Mouse (Mus musculus) forebrain, embryonic 12.5 days (tissue): ENCODE results near the gene Gsta2. TPM values are rescaled to one million over a fixed set of nuclear protein-coding genes. Genes with fewer than 3 reads are reported as not detected.
"Not testable (repeated sequence)": the region's sequence is repeated elsewhere in the genome, so short reads cannot be mapped to it uniquely, and the experiment has no call there.

ENCODE experiments used
- ATAC-seq: fragments of 200-750 bp; cut with Nextera tagmentation; 2 replicates; pipeline ENCODE4 v1.8.0; 2017; ENCODE audit warnings: moderate TSS enrichment; ENCODE audit not compliant: low FRiP score
- H3K27ac ChIP-seq: fragments of 300-500 bp; sonication (generic); 2 replicates; pipeline ENCODE4 v1.5.1; 2016; ENCODE audit warnings: mild to moderate bottlenecking
- H3K27me3 ChIP-seq: fragments of 300-500 bp; sonication (generic); 2 replicates; pipeline ENCODE4 v1.6.1; 2016; ENCODE audit warnings: mild to moderate bottlenecking
- H3K36me3 ChIP-seq: fragments of 300-500 bp; sonication (generic); replicated peaks from 2 replicates; pipeline ENCODE4 v1.6.1; 2016; ENCODE audit warnings: mild to moderate bottlenecking
- H3K4me1 ChIP-seq: fragments of 300-500 bp; sonication (generic); 2 replicates; pipeline ENCODE4 v1.6.1; 2016
- H3K4me2 ChIP-seq: fragments of 300-500 bp; sonication (generic); 2 replicates; pipeline ENCODE4 v1.6.1; 2016; ENCODE audit warnings: mild to moderate bottlenecking, moderate library complexity
- H3K4me3 ChIP-seq: fragments of 300-500 bp; sonication (generic); replicated peaks from 2 replicates; pipeline ENCODE4 v1.5.1; 2016; ENCODE audit warnings: mild to moderate bottlenecking
- H3K9ac ChIP-seq: fragments of 300-500 bp; sonication (generic); 2 replicates; pipeline ENCODE4 v1.6.1; 2016; ENCODE audit warnings: mild to moderate bottlenecking
- H3K9me3 ChIP-seq: fragments of 300-500 bp; sonication (generic); 2 replicates; pipeline ENCODE4 v1.6.1; 2016
- WGBS: fragments of 180-500 bp; shearing (Covaris S2); methylation state at CpG from one replicate; pipeline ENCODE4 v1.1.7; 2016; 5-methylcytosine and 5-hydroxymethylcytosine counted together
- polyA plus RNA-seq: library from polyadenylated mRNA; unstranded; fragments of >200 nt; fragmentation: Nextera tagmentation; extraction: Ambion mirVana; gene quantifications from 2 replicates; pipeline ENCODE4 v1.2.1, GENCODE M21; 2016

Gsta2 gene
- polyA plus RNA-seq, 1 experiment from 2014 or later: not detected

GRCm38 (mm10) chr9:78363374-78363773 lies 7.8 kb upstream of the Gsta2 start:
- Histone ChIP-seq H3K4me3 (no peak overlapping the region), H3K27ac (no peak overlapping the region), H3K9ac (no peak overlapping the region), H3K4me2 (no peak overlapping the region), H3K27me3 (no peaks in the 10 kb centered on the region), H3K36me3 (no peaks in the 10 kb centered on the region), H3K9me3 (no peaks in the 10 kb centered on the region), H3K4me1 (no peaks in the 10 kb centered on the region)
- 78% methylated on average over 6 of the region's 6 CpGs for WGBS
- ATAC-seq: no peak

DNA sequence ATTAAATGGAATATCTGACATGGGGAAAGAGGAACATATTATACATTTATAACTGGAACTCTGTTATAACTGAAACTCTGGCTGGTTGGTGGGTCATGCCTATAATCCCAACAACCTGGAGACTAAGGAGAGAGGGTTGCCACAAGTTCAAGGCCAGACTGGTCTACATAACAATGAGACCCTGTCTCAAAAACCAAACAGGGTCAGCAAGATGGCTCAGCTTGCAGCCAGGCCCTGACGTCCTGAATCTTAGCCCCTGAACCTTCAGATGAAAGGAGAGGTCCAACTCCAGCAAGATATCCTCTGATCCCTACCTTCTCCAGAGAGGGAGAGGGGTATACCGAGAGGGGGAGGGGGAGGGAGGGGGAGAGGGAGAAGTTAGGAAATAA lies 4.9 kb upstream of the Gsta2 start:
- Histone ChIP-seq H3K27me3 (no peaks in the 10 kb centered on the region), H3K4me2 (no peak overlapping the region), H3K9me3 (no peaks in the 10 kb centered on the region), H3K4me3 (no peak overlapping the region), H3K4me1 (no peaks in the 10 kb centered on the region), H3K36me3 (no peaks in the 10 kb centered on the region), H3K9ac (no peak overlapping the region), H3K27ac (no peak overlapping the region)
- 47% methylated on average over 2 of the region's 2 CpGs for WGBS
- no peak for ATAC-seq

DNA sequence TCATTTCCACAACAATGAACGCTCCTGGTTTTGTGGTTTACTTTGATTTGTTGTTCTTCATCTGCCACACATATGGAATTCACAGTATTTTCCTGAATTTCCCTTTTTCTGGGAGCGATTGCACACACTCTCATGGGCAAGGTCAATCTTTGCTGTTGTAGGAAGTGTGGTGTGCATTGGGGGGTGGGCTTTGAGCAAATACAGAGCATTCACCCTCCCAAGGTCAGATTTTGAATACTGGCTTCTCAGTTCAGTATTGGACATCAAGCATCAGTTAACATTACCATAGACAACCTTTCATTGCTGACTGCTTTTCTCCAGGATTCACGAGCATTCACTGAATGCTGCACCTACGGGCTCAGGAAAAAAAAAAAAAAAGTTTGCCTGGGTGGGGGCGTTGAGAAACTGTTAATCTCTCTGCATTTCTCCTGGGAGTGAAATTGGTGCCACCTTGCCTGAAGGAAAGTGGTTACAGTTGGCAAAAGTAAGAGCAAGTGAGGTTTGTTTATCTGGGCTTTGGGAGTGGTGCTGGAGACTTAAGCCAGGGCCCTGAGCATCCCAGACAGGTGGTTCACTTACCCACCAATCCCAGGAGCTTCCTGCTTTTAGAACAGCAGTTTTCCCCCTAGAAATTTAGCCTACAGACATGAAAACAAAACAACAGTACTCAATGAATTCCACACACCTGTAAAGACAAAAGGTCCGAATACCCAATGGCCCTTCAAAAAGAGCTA lies 4.3 kb upstream of the Gsta2 start:
- H3K27ac ChIP-seq: no peak overlapping the region
- 79% methylated on average over 6 of the region's 6 CpGs for WGBS
- H3K4me1 ChIP-seq: no peaks in the 10 kb centered on the region
- no peak overlapping the region for H3K9ac ChIP-seq
- no peak for ATAC-seq
- H3K9me3 ChIP-seq: no peaks in the 10 kb centered on the region
- no peak overlapping the region for H3K4me2 ChIP-seq
- no peaks in the 10 kb centered on the region for H3K27me3 ChIP-seq
- no peak overlapping the region for H3K4me3 ChIP-seq
- H3K36me3 ChIP-seq: no peaks in the 10 kb centered on the region

- Histone ChIP-seq H3K4me1 (no peaks in the 10 kb centered on the region), H3K9ac (no peak overlapping the region), H3K36me3 (no peaks in the 10 kb centered on the region), H3K4me2 (no peak overlapping the region), H3K9me3 (no peaks in the 10 kb centered on the region), H3K27ac (no peak overlapping the region), H3K4me3 (no peak overlapping the region), H3K27me3 (no peaks in the 10 kb centered on the region)
- peak; percentile 64; the same call in 1 of the 2 replicates for ATAC-seq
- 12% methylated on average over 9 of the region's 9 CpGs for WGBS
Measured at GRCm38 (mm10) chr9:78358053-78358452, 2.5 kb upstream of the Gsta2 start.

DNA sequence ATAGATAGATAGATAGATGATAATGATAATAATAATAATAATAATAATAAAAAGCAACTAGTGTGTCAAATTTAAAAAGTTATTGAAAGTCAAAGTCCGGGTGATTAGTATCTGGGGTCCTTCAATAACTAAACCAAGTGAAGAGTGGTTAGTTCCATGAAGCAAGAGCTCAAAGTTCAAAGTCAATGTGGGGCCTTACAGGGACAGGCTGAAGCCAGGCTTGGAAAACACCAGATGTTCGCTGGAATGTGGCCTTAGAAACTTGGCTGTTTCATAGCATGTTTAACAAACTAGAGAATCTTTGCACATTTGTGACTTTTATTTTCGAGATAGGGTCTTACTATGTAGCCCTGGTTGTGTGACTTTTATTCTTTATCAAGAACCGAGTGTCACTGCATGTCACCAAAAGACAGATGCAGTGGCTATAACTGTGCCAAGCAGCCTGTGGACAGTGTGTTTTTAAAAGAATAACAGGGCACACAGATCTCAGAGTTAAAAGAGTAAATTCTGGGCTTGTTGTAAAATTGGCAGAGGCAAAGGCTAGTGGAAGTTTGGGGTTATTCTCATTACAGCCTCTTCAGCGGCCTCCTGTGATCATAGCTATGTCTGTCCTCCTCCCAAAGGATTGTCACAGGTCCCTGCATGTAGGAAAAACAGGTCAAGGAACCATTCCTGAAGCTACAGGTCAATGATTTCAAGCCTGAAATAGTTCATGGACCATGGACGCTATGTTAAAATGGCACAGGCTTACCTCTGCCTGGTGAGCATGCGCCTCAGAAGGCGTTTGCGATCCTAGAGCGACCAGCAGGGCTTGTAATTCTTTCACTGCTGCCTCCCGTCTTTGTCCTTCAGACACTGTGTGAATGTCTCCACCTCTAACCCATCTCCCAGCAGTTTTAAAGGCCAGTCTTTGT lies 666 bp downstream of the Gsta2 start:
- no peak for ATAC-seq
- Histone ChIP-seq H3K9ac (no peak overlapping the region), H3K36me3 (no peaks in the 10 kb centered on the region), H3K9me3 (no peaks in the 10 kb centered on the region), H3K4me2 (no peak overlapping the region), H3K27ac (no peak overlapping the region), H3K4me3 (no peak overlapping the region), H3K27me3 (no peaks in the 10 kb centered on the region), H3K4me1 (no peaks in the 10 kb centered on the region)
- WGBS: 82% methylated on average over 11 of the region's 11 CpGs

DNA sequence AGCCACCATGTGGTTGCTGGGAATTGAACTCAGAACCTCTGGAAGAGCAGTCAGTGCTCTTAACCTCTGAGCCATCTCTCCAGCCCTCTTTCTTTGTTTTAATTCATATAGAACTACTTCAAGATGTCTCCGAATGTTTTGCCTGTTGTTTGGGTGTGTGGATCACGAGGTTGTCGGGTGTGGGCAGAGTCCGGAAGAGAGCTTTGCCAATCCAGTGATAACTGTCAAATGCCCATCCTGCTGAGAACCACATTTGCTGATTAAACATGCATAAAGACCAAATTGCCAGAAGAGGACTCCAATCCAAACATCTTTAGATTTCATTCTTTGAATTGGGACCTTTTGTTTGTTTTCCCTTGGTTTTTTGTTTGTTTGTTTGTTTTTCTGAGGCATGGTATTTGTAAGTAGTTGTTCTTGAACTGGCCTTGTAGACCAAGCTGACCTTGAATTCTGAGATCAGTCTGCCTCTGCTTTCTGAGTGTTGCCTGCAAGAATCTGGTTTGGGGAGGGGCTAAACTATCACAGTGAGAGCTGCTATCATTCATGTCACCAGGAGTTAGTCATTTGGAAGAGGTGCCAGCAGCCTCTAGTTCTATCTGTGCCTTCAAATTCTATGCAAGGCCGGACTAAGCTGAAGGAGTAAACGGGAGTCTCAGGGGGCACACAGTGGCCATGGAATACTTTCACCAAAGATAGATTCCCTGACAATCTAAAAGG lies 3.9 kb downstream of the Gsta2 start:
- Histone ChIP-seq H3K4me1 (no peaks in the 10 kb centered on the region), H3K9me3 (no peaks in the 10 kb centered on the region), H3K27ac (no peak overlapping the region), H3K36me3 (no peaks in the 10 kb centered on the region), H3K4me3 (no peak overlapping the region), H3K4me2 (no peak overlapping the region), H3K9ac (no peak overlapping the region), H3K27me3 (no peaks in the 10 kb centered on the region)
- 87% methylated on average over 6 of the region's 6 CpGs for WGBS
- no peak for ATAC-seq

- H3K27ac ChIP-seq, H3K9me3 ChIP-seq, H3K27me3 ChIP-seq, H3K4me1 ChIP-seq, H3K4me3 ChIP-seq, H3K4me2 ChIP-seq, ATAC-seq, H3K36me3 ChIP-seq, H3K9ac ChIP-seq: not testable (repeated sequence)
Measured at GRCm38 (mm10) chr9:78350007-78350406, 5.6 kb downstream of the Gsta2 start.

DNA sequence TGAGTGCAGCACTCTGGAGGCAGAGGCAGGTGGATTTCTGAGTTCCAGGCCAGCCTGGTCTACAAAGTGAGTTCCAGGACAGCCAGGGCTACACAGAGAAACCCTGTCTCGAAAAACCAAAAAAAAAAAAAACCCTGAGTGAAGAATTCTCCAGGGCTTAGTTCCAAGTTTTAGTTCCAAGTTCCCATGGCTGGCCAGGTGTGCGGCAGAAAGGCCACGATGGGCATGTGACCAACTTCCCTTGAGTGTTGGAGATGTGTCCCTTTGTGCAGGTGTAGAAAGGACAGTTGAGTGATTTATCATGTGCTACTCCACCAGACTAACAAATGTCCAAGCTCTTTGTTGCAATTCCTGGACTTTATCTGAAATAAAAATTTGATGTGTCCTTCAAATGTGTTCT lies 6.4 kb downstream of the Gsta2 start:
- not testable (repeated sequence) for ATAC-seq, H3K36me3 ChIP-seq, H3K27ac ChIP-seq, H3K4me2 ChIP-seq, H3K4me3 ChIP-seq, H3K4me1 ChIP-seq, H3K9me3 ChIP-seq, H3K9ac ChIP-seq, H3K27me3 ChIP-seq
- 79% methylated on average over 3 of the region's 3 CpGs for WGBS

GRCm38 (mm10) chr9:78348206-78349004 lies 7.2 kb downstream of the Gsta2 start:
- not testable (repeated sequence) for ATAC-seq, H3K4me2 ChIP-seq, H3K36me3 ChIP-seq, H3K4me1 ChIP-seq, H3K27me3 ChIP-seq, H3K4me3 ChIP-seq, H3K9ac ChIP-seq, H3K27ac ChIP-seq, H3K9me3 ChIP-seq
- 75% methylated on average over 6 of the region's 6 CpGs for WGBS

GRCm38 (mm10) chr9:78347004-78347403 lies 8.6 kb downstream of the Gsta2 start:
- no peak for ATAC-seq
- H3K27ac ChIP-seq: no peak overlapping the region
- no peak overlapping the region for H3K4me2 ChIP-seq
- no peak overlapping the region for H3K9ac ChIP-seq
- no peaks in the 10 kb centered on the region for H3K27me3 ChIP-seq
- 65% methylated on average over 3 of the region's 3 CpGs for WGBS
- H3K4me3 ChIP-seq: no peak overlapping the region
- H3K36me3 ChIP-seq: no peaks in the 10 kb centered on the region
- H3K4me1 ChIP-seq: no peaks in the 10 kb centered on the region
- no peaks in the 10 kb centered on the region for H3K9me3 ChIP-seq

GRCm38 (mm10) chr9:78345235-78345634 lies 10.4 kb downstream of the Gsta2 start:
- not testable (repeated sequence) for ATAC-seq, H3K4me3 ChIP-seq, H3K36me3 ChIP-seq, H3K9ac ChIP-seq, H3K4me1 ChIP-seq, H3K27ac ChIP-seq, H3K27me3 ChIP-seq, H3K4me2 ChIP-seq, H3K9me3 ChIP-seq
- 71% methylated on average over 4 of the region's 4 CpGs for WGBS

- not testable (repeated sequence) for H3K4me3 ChIP-seq, H3K9ac ChIP-seq, H3K36me3 ChIP-seq, H3K27ac ChIP-seq, H3K4me1 ChIP-seq, H3K4me2 ChIP-seq, H3K27me3 ChIP-seq, H3K9me3 ChIP-seq, ATAC-seq
- 87% methylated on average over 9 of the region's 9 CpGs for WGBS
Measured at GRCm38 (mm10) chr9:78343055-78343454, 12.5 kb downstream of the Gsta2 start.
